In genomic region chr7:80587684-80588083, GRCm38 (mm10) we compare ENCODE assay signal across 9 mouse cellular contexts. TPM values are rescaled to one million over a fixed set of nuclear protein-coding genes. Genes with fewer than 3 reads are reported as not detected.
DNase-seq lines count a peak whose midpoint lies in the region; ATAC-seq and TF ChIP-seq lines count a peak whose summit lies in the region.
"Had no signal": no experiment of that assay in that cellular context is flagged by ENCODE, and none has a peak within 500 bp of the region (broad histone marks: within the 10 kb centered on the region; RNA-seq: fewer than 3 reads in every experiment).

No protein-coding gene starts in this region.

- peak overlapping the region; percentile 40 for H3K4me2 ChIP-seq in forebrain, embryonic 12.5 days
- H3K4me2 ChIP-seq in forebrain, embryonic 16.5 days (ENCODE audit: low read length), result no peak overlapping the region
- H3K4me2 ChIP-seq in kidney, postnatal 0 days (ENCODE audit: low read length), result peak overlapping the region; percentile 39
- peak overlapping the region; percentile 46 for H3K4me2 ChIP-seq in neural tube, embryonic 12.5 days (replicated peaks)
- H3K4me2 ChIP-seq in liver, embryonic 12.5 days, result no peak overlapping the region

- TF ChIP-seq CTCF in kidney, postnatal 0 days (IDR thresholded peaks at IDR 0.05; ENCODE audit: low read depth), result no peak

- 32% methylated on average over 10 of the region's 10 CpGs for WGBS in forebrain, embryonic 12.5 days
- 40% methylated on average over 10 of the region's 10 CpGs for WGBS in forebrain, embryonic 16.5 days
- WGBS in kidney, postnatal 0 days, result 13% methylated on average over 10 of the region's 10 CpGs
- 42% methylated on average over 10 of the region's 10 CpGs for WGBS in neural tube, embryonic 12.5 days
- 64% methylated on average over 10 of the region's 10 CpGs for WGBS in liver, embryonic 12.5 days (ENCODE audit: insufficient replicate concordance)

- no peaks in the 10 kb centered on the region for H3K9me3 ChIP-seq in forebrain, embryonic 12.5 days
- no peaks in the 10 kb centered on the region for H3K9me3 ChIP-seq in forebrain, embryonic 16.5 days (ENCODE audit: control insufficient read depth, low read length)
- H3K9me3 ChIP-seq in kidney, postnatal 0 days (replicated peaks; ENCODE audit: low read length), result no peaks in the 10 kb centered on the region
- no peaks in the 10 kb centered on the region for H3K9me3 ChIP-seq in neural tube, embryonic 12.5 days
- H3K9me3 ChIP-seq in liver, embryonic 12.5 days (replicated peaks), result no peaks in the 10 kb centered on the region

- H3K4me3 ChIP-seq in forebrain, embryonic 12.5 days (replicated peaks), result peak overlapping the region; percentile 11; the same call in 1 of the 2 replicates
- H3K4me3 ChIP-seq in forebrain, embryonic 16.5 days (replicated peaks; ENCODE audit: low read length), result no peak overlapping the region
- no peak overlapping the region for H3K4me3 ChIP-seq in kidney, postnatal 0 days (replicated peaks; ENCODE audit: low read depth, low read length)
- H3K4me3 ChIP-seq in neural tube, embryonic 12.5 days, result peak overlapping the region; percentile 7; the same call in 1 of the 2 replicates
- no peak overlapping the region for H3K4me3 ChIP-seq in liver, embryonic 12.5 days

- H3K4me1 ChIP-seq in forebrain, embryonic 12.5 days, result peaks cover 14% of the 10 kb centered on the region
- H3K4me1 ChIP-seq in forebrain, embryonic 16.5 days (replicated peaks; ENCODE audit: control insufficient read depth, insufficient read depth, low read length), result peaks cover 2% of the 10 kb centered on the region; the same call in 1 of the 2 replicates
- H3K4me1 ChIP-seq in kidney, postnatal 0 days (replicated peaks; ENCODE audit: insufficient read depth, low read length), result peaks cover 17% of the 10 kb centered on the region; the same call in 1 of the 2 replicates
- H3K4me1 ChIP-seq in neural tube, embryonic 12.5 days, result peaks cover 10% of the 10 kb centered on the region
- peaks cover 16% of the 10 kb centered on the region for H3K4me1 ChIP-seq in liver, embryonic 12.5 days

- peak; percentile 11; the same call in 1 of the 2 replicates for ATAC-seq in forebrain, embryonic 12.5 days (ENCODE audit: low FRiP score)
- ATAC-seq in forebrain, embryonic 16.5 days, result no peak
- ATAC-seq in kidney, postnatal 0 days (replicated peaks; ENCODE audit: low FRiP score, low read depth), result peak; percentile 18; the same call in 1 of the 2 replicates
- ATAC-seq in neural tube, embryonic 12.5 days (ENCODE audit: low FRiP score, low read depth), result peak; percentile 18; the same call in 1 of the 2 replicates
- ATAC-seq in monocyte, adult 5-6 weeks (replicated peaks; ENCODE audit: insufficient number of reproducible peaks, low FRiP score, low TSS enrichment, poor library complexity, severe bottlenecking), result no peak
- no peak for ATAC-seq in liver, embryonic 12.5 days

- peaks cover 3% of the 10 kb centered on the region; the same call in 1 of the 2 replicates for H3K27me3 ChIP-seq in forebrain, embryonic 12.5 days
- no peaks in the 10 kb centered on the region for H3K27me3 ChIP-seq in forebrain, embryonic 16.5 days (replicated peaks; ENCODE audit: control insufficient read depth, insufficient read depth, low read length)
- H3K27me3 ChIP-seq in kidney, postnatal 0 days (ENCODE audit: insufficient read depth, low read length), result no peaks in the 10 kb centered on the region
- H3K27me3 ChIP-seq in neural tube, embryonic 12.5 days (replicated peaks), result no peaks in the 10 kb centered on the region
- peaks cover 5% of the 10 kb centered on the region; the same call in 1 of the 2 replicates for H3K27me3 ChIP-seq in liver, embryonic 12.5 days (replicated peaks)
- H3K27me3 ChIP-seq: CH12.LX had no signal

- 0 out of 2 replicates have a peak overlapping the region, but pooled peaks have one; percentile 36 for H3K9ac ChIP-seq in forebrain, embryonic 12.5 days
- H3K9ac ChIP-seq in forebrain, embryonic 16.5 days (replicated peaks; ENCODE audit: low read depth, low read length), result no peak overlapping the region
- H3K9ac ChIP-seq in kidney, postnatal 0 days (ENCODE audit: low read depth, low read length), result peak overlapping the region; percentile 31; the same call in 1 of the 2 replicates
- no peak overlapping the region for H3K9ac ChIP-seq in neural tube, embryonic 12.5 days
- no peak overlapping the region for H3K9ac ChIP-seq in liver, embryonic 12.5 days

- peaks cover 38% of the 10 kb centered on the region for H3K36me3 ChIP-seq in forebrain, embryonic 12.5 days (replicated peaks)
- peaks cover 24% of the 10 kb centered on the region for H3K36me3 ChIP-seq in forebrain, embryonic 16.5 days (ENCODE audit: control insufficient read depth, insufficient read depth)
- peaks cover 36% of the 10 kb centered on the region for H3K36me3 ChIP-seq in kidney, postnatal 0 days (ENCODE audit: insufficient read depth, low read length)
- peaks cover 33% of the 10 kb centered on the region for H3K36me3 ChIP-seq in neural tube, embryonic 12.5 days
- H3K36me3 ChIP-seq in liver, embryonic 12.5 days, result peaks cover 38% of the 10 kb centered on the region

- 0 out of 2 replicates have a peak overlapping the region, but pooled peaks have one; percentile 19 for H3K27ac ChIP-seq in forebrain, embryonic 12.5 days
- H3K27ac ChIP-seq in forebrain, embryonic 16.5 days (ENCODE audit: low read length), result no peak overlapping the region
- peak overlapping the region; percentile 69 for H3K27ac ChIP-seq in kidney, postnatal 0 days
- H3K27ac ChIP-seq in neural tube, embryonic 12.5 days, result no peak overlapping the region
- H3K27ac ChIP-seq in liver, embryonic 12.5 days, result no peak overlapping the region

- peak; percentile 31 for DNase-seq in heart, adult 8-10 months (ENCODE audit: low spot score)
- peak; percentile 66 for DNase-seq in kidney, postnatal 0 days (ENCODE audit: low spot score)
- DNase-seq in thymus, postnatal 36 days, result no peak

RNA-seq across cellular contexts. Expression of gene Blm, which starts 52.8 kb away (rescaled TPM):
- 39.6 and 43.7 TPM in 2 replicates for polyA plus RNA-seq in forebrain, embryonic 12.5 days (2016; fragmentation: Nextera tagmentation; extraction: Ambion mirVana)
- 13.5 and 14.8 TPM in 2 replicates for polyA plus RNA-seq in forebrain, embryonic 16.5 days (2015; fragmentation: Nextera tagmentation; extraction: Ambion mirVana)
- total RNA-seq in heart, adult 8-10 months (2022), result 1 to 10 TPM in 2 of 4 experiments, under 1 TPM in 2; 0.57 to 1.7 (median 1.2) TPM
- 6.7 and 8.5 TPM in 2 replicates for polyA plus RNA-seq in kidney, postnatal 0 days (2015; fragmentation: Nextera tagmentation; extraction: Ambion mirVana)
- 24.8 and 27.0 TPM in 2 replicates for polyA plus RNA-seq in neural tube, embryonic 12.5 days (2016; fragmentation: Nextera tagmentation; extraction: Ambion mirVana)
- 14.3 to 17.8 TPM (median 14.4 TPM) in 3 replicates for total RNA-seq in monocyte, adult 5-6 weeks (2017)
- 47.2 and 47.8 TPM in 2 replicates for polyA plus RNA-seq in liver, embryonic 12.5 days (2016; fragmentation: Nextera tagmentation; extraction: Ambion mirVana)

Comparison
In these comparisons a context has a peak if more than half of its experiments do, and no peak if none do; other contexts are left out.
1. ATAC-seq: peak in forebrain, embryonic 12.5 days (single experiment), kidney, postnatal 0 days (single experiment) and neural tube, embryonic 12.5 days (single experiment); none in forebrain, embryonic 16.5 days (single experiment), monocyte, adult 5-6 weeks (single experiment) and liver, embryonic 12.5 days (single experiment).
2. H3K27ac ChIP-seq: peak in forebrain, embryonic 12.5 days (single experiment) and kidney, postnatal 0 days (single experiment); none in forebrain, embryonic 16.5 days (single experiment), neural tube, embryonic 12.5 days (single experiment) and liver, embryonic 12.5 days (single experiment).
3. H3K4me2 ChIP-seq: peak in forebrain, embryonic 12.5 days (single experiment), kidney, postnatal 0 days (single experiment) and neural tube, embryonic 12.5 days (single experiment); none in forebrain, embryonic 16.5 days (single experiment) and liver, embryonic 12.5 days (single experiment).
4. H3K4me3 ChIP-seq: peak in forebrain, embryonic 12.5 days (single experiment) and neural tube, embryonic 12.5 days (single experiment); none in forebrain, embryonic 16.5 days (single experiment), kidney, postnatal 0 days (single experiment) and liver, embryonic 12.5 days (single experiment).
5. H3K9ac ChIP-seq: peak in forebrain, embryonic 12.5 days (single experiment) and kidney, postnatal 0 days (single experiment); none in forebrain, embryonic 16.5 days (single experiment), neural tube, embryonic 12.5 days (single experiment) and liver, embryonic 12.5 days (single experiment).
6. DNase-seq: peak in heart, adult 8-10 months (single experiment) and kidney, postnatal 0 days (single experiment); none in thymus, postnatal 36 days (0 of 2).